Mouse (Mus musculus) olfactory bulb, adult 2 months (tissue): ENCODE data around the gene Fdxacb1.

Source experiments
- CTCF ChIP-seq: fragments of 200-500 bp; IDR thresholded peaks from 2 replicates; pipeline ENCODE4 v1.5.1; 2012; ENCODE audit warnings: low read depth, mild to moderate bottlenecking, low read length, moderate library complexity; ENCODE audit not compliant: insufficient read depth
- POLR2A ChIP-seq: fragments of 200-500 bp; IDR thresholded peaks from 2 replicates; pipeline ENCODE4 v1.6.1; 2012; ENCODE audit warnings: mild to moderate bottlenecking, low read depth, low read length, moderate library complexity; ENCODE audit not compliant: insufficient read depth

GRCm38 (mm10) chr9:50809146-50809545 lies 41.1 kb downstream of the Fdxacb1 start:
- TF ChIP-seq CTCF (no peak), POLR2A (no peak)
